Mouse (Mus musculus) liver, adult 2 months (tissue): ENCODE results near the gene Gcc2.

ENCODE experiments used
- CTCF ChIP-seq: fragments of 200-500 bp; IDR thresholded peaks from 2 replicates; pipeline ENCODE4 v1.5.1; 2011; ENCODE audit warnings: low read depth, low read length, control low read depth
- POLR2A ChIP-seq: fragments of 200-500 bp; IDR thresholded peaks from 2 replicates; pipeline ENCODE4 v1.6.1; 2011; ENCODE audit warnings: low read length, control low read depth; ENCODE audit not compliant: insufficient read depth; ENCODE audit errors: extremely low read depth

- TF ChIP-seq POLR2A (peak; percentile 90), CTCF (no peak)
These were observed 68.0 kb downstream of the Gcc2 start, which contains the start of gene Lims1 for GRCm38 (mm10) chr10:58323028-58323991.
